Mouse (Mus musculus) embryonic fibroblast, embryonic 13.5 days (primary cell): ENCODE results near the gene Prl6a1.

Experiments used
- CTCF ChIP-seq: IDR thresholded peaks from 2 replicates; pipeline ENCODE4 v1.5.1; 2011; ENCODE audit warnings: mild to moderate bottlenecking, control low read depth, low read length, moderate library complexity, borderline replicate concordance; ENCODE audit not compliant: insufficient read depth
- POLR2A ChIP-seq: IDR thresholded peaks from 2 replicates; pipeline ENCODE4 v1.6.1; 2011; ENCODE audit warnings: low read depth, mild to moderate bottlenecking, control low read depth, low read length, moderate library complexity

GRCm38 (mm10) chr13:27312334-27313225, at the start of gene Prl6a1:
- TF ChIP-seq CTCF: no peak
- no peak for TF ChIP-seq POLR2A
